Mouse (Mus musculus) liver, postnatal 0 days (tissue): Measurements from ENCODE around the gene Nsun2.

Experiments
- CTCF ChIP-seq: sonication (generic); IDR thresholded peaks from 2 replicates; pipeline ENCODE4 v1.5.1; 2016; ENCODE audit warnings: antibody characterized with exemption, low read depth
- EP300 ChIP-seq: IDR thresholded peaks from 2 replicates; pipeline ENCODE4 v1.6.1; 2016; ENCODE audit warnings: antibody characterized with exemption, low read depth, mild to moderate bottlenecking

DNA sequence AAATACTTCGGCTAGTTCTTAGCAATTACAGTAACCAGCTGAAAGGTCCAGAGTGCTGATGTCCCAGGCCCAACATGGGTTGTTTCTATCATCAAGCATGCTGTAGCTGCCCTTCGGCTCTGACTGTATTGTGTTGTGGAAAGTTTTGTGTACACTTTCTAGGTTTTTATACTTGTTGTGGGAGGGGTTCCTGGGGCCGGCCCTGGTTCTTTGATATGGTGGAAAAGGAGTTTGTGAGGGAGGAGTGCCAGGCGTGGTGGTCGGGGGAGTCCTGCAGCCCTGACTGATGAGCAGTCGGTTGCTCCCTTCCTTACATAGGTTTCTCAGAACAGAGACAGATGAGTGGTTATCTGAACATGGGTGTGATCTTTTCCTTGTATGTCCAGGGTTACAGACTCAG is 103.3 kb downstream of the Nsun2 start:
- TF ChIP-seq CTCF = no peak
- no peak for TF ChIP-seq EP300
